Mouse (Mus musculus): Measurements from ENCODE around the gene Mmrn1. TPM values are rescaled to one million over a fixed set of nuclear protein-coding genes. Genes with fewer than 3 reads are reported as not detected.

The Mmrn1 gene
- polyA plus RNA-seq, 1 experiment from 2014 or later, result 4.5 TPM

GRCm38 (mm10) chr6:60996328-60996727 is 71.6 kb downstream of the Mmrn1 start:
- Histone ChIP-seq H3K27me3 (ENCODE audit: control insufficient read depth, insufficient read depth, low read length) (no peaks in the 10 kb centered on the region), H3K4me2 (ENCODE audit: low read depth, low read length) (no peak overlapping the region), H3K36me3 (ENCODE audit: control insufficient read depth, insufficient read depth) (no peaks in the 10 kb centered on the region), H3K9ac (ENCODE audit: low read length) (no peak overlapping the region), H3K4me3 (ENCODE audit: low read length) (no peak overlapping the region), H3K9me3 (replicated peaks; ENCODE audit: control insufficient read depth, low read length) (no peaks in the 10 kb centered on the region), H3K4me1 (ENCODE audit: control insufficient read depth, insufficient read depth, low read length) (no peaks in the 10 kb centered on the region), H3K27ac (ENCODE audit: low read length) (no peak overlapping the region)
- WGBS, result 69% methylated on average over 1 of the region's 1 CpGs
- ATAC-seq (replicated peaks; ENCODE audit: extremely low read depth, insufficient read depth, low FRiP score), result no peak

- H3K4me3 ChIP-seq (ENCODE audit: low read length), result no peak overlapping the region
- no peaks in the 10 kb centered on the region for H3K4me1 ChIP-seq (ENCODE audit: control insufficient read depth, insufficient read depth, low read length)
- no peak overlapping the region for H3K27ac ChIP-seq (ENCODE audit: low read length)
- H3K4me2 ChIP-seq (ENCODE audit: low read depth, low read length), result no peak overlapping the region
- no peaks in the 10 kb centered on the region for H3K27me3 ChIP-seq (ENCODE audit: control insufficient read depth, insufficient read depth, low read length)
- no peaks in the 10 kb centered on the region for H3K9me3 ChIP-seq (replicated peaks; ENCODE audit: control insufficient read depth, low read length)
- ATAC-seq (replicated peaks; ENCODE audit: extremely low read depth, insufficient read depth, low FRiP score), result no peak
- WGBS, result 68% methylated on average over 6 of the region's 6 CpGs
- H3K9ac ChIP-seq (ENCODE audit: low read length), result no peak overlapping the region
- H3K36me3 ChIP-seq (ENCODE audit: control insufficient read depth, insufficient read depth), result no peaks in the 10 kb centered on the region
These were observed 76.4 kb downstream of the Mmrn1 start for GRCm38 (mm10) chr6:61001003-61001790.

- Histone ChIP-seq H3K36me3 (ENCODE audit: control insufficient read depth, insufficient read depth) (no peaks in the 10 kb centered on the region), H3K9me3 (replicated peaks; ENCODE audit: control insufficient read depth, low read length) (no peaks in the 10 kb centered on the region), H3K4me3 (ENCODE audit: low read length) (no peak overlapping the region), H3K9ac (ENCODE audit: low read length) (no peak overlapping the region), H3K4me2 (ENCODE audit: low read depth, low read length) (no peak overlapping the region), H3K27me3 (ENCODE audit: control insufficient read depth, insufficient read depth, low read length) (no peaks in the 10 kb centered on the region), H3K4me1 (ENCODE audit: control insufficient read depth, insufficient read depth, low read length) (no peaks in the 10 kb centered on the region), H3K27ac (ENCODE audit: low read length) (no peak overlapping the region)
- no peak for ATAC-seq (replicated peaks; ENCODE audit: extremely low read depth, insufficient read depth, low FRiP score)
- WGBS, result 62% methylated on average over 3 of the region's 3 CpGs
These were observed 79.4 kb downstream of the Mmrn1 start for GRCm38 (mm10) chr6:61003916-61004765.

- no peaks in the 10 kb centered on the region for H3K36me3 ChIP-seq (ENCODE audit: control insufficient read depth, insufficient read depth)
- no peak overlapping the region for H3K4me3 ChIP-seq (ENCODE audit: low read length)
- no peaks in the 10 kb centered on the region for H3K27me3 ChIP-seq (ENCODE audit: control insufficient read depth, insufficient read depth, low read length)
- WGBS, result 80% methylated on average over 5 of the region's 5 CpGs
- no peaks in the 10 kb centered on the region for H3K4me1 ChIP-seq (ENCODE audit: control insufficient read depth, insufficient read depth, low read length)
- no peak overlapping the region for H3K9ac ChIP-seq (ENCODE audit: low read length)
- H3K27ac ChIP-seq (ENCODE audit: low read length), result no peak overlapping the region
- no peaks in the 10 kb centered on the region for H3K9me3 ChIP-seq (replicated peaks; ENCODE audit: control insufficient read depth, low read length)
- no peak for ATAC-seq (replicated peaks; ENCODE audit: extremely low read depth, insufficient read depth, low FRiP score)
- no peak overlapping the region for H3K4me2 ChIP-seq (ENCODE audit: low read depth, low read length)
These were observed 89.0 kb downstream of the Mmrn1 start for GRCm38 (mm10) chr6:61013780-61014179.

GRCm38 (mm10) chr6:61019689-61020088 is 94.9 kb downstream of the Mmrn1 start:
- 82% methylated on average over 1 of the region's 1 CpGs for WGBS

GRCm38 (mm10) chr6:61020995-61021394 is 96.2 kb downstream of the Mmrn1 start:
- H3K4me1 ChIP-seq (ENCODE audit: control insufficient read depth, insufficient read depth, low read length), result no peaks in the 10 kb centered on the region
- no peaks in the 10 kb centered on the region for H3K36me3 ChIP-seq (ENCODE audit: control insufficient read depth, insufficient read depth)
- no peak for ATAC-seq (replicated peaks; ENCODE audit: extremely low read depth, insufficient read depth, low FRiP score)
- H3K4me2 ChIP-seq (ENCODE audit: low read depth, low read length), result no peak overlapping the region
- no peak overlapping the region for H3K4me3 ChIP-seq (ENCODE audit: low read length)
- no peak overlapping the region for H3K27ac ChIP-seq (ENCODE audit: low read length)
- no peak overlapping the region for H3K9ac ChIP-seq (ENCODE audit: low read length)
- H3K27me3 ChIP-seq (ENCODE audit: control insufficient read depth, insufficient read depth, low read length), result no peaks in the 10 kb centered on the region
- H3K9me3 ChIP-seq (replicated peaks; ENCODE audit: control insufficient read depth, low read length), result no peaks in the 10 kb centered on the region
- 81% methylated on average over 1 of the region's 1 CpGs for WGBS

More at GRCm38 (mm10) chr6:61019689-61020088, 94.9 kb downstream of the Mmrn1 start:
- no peaks in the 10 kb centered on the region for H3K36me3 ChIP-seq (ENCODE audit: control insufficient read depth, insufficient read depth)
- H3K4me2 ChIP-seq (ENCODE audit: low read depth, low read length), result no peak overlapping the region
- H3K4me3 ChIP-seq (ENCODE audit: low read length), result no peak overlapping the region
- no peaks in the 10 kb centered on the region for H3K9me3 ChIP-seq (replicated peaks; ENCODE audit: control insufficient read depth, low read length)
- no peaks in the 10 kb centered on the region for H3K27me3 ChIP-seq (ENCODE audit: control insufficient read depth, insufficient read depth, low read length)
- no peak for ATAC-seq (replicated peaks; ENCODE audit: extremely low read depth, insufficient read depth, low FRiP score)
- H3K4me1 ChIP-seq (ENCODE audit: control insufficient read depth, insufficient read depth, low read length), result no peaks in the 10 kb centered on the region
- no peak overlapping the region for H3K9ac ChIP-seq (ENCODE audit: low read length)
- no peak overlapping the region for H3K27ac ChIP-seq (ENCODE audit: low read length)

GRCm38 (mm10) chr6:61033251-61033650 is 108.5 kb downstream of the Mmrn1 start:
- whole genome bisulfite sequencing, result 69% methylated on average over 1 of the region's 1 CpGs
- H3K9ac ChIP-seq (ENCODE audit: low read length), result no peak overlapping the region
- H3K4me3 ChIP-seq (ENCODE audit: low read length), result no peak overlapping the region
- no peaks in the 10 kb centered on the region for H3K27me3 ChIP-seq (ENCODE audit: control insufficient read depth, insufficient read depth, low read length)
- H3K9me3 ChIP-seq (replicated peaks; ENCODE audit: control insufficient read depth, low read length), result no peaks in the 10 kb centered on the region
- no peak for ATAC-seq (replicated peaks; ENCODE audit: extremely low read depth, insufficient read depth, low FRiP score)
- no peaks in the 10 kb centered on the region for H3K36me3 ChIP-seq (ENCODE audit: control insufficient read depth, insufficient read depth)
- H3K27ac ChIP-seq (ENCODE audit: low read length), result no peak overlapping the region
- H3K4me1 ChIP-seq (ENCODE audit: control insufficient read depth, insufficient read depth, low read length), result no peaks in the 10 kb centered on the region
- no peak overlapping the region for H3K4me2 ChIP-seq (ENCODE audit: low read depth, low read length)
